Mouse (Mus musculus): Measurements from ENCODE around the gene Cyct. TPM values are rescaled to one million over a fixed set of nuclear protein-coding genes. Genes with fewer than 3 reads are reported as not detected.

Gene Cyct
- total RNA-seq (2015; ENCODE audit: low replicate concordance): not detected in 2 replicates
- total RNA-seq (2017; ENCODE audit: low replicate concordance): not detected in 2 replicates

GRCm38 (mm10) chr2:76360226-76360625, at the start of gene Cyct:
Gene Cyct, minus strand, starts transcription at chr2:76360450.
- ATAC-seq (replicated peaks; ENCODE audit: low FRiP score, poor library complexity, severe bottlenecking): no peak

- ATAC-seq (replicated peaks; ENCODE audit: low FRiP score, poor library complexity, severe bottlenecking): no peak
Measured at GRCm38 (mm10) chr2:76409986-76410385, 49.7 kb upstream of the Cyct start.

- ATAC-seq (replicated peaks; ENCODE audit: low FRiP score, poor library complexity, severe bottlenecking): no peak
Measured at GRCm38 (mm10) chr2:76409526-76409925, 49.3 kb upstream of the Cyct start.

GRCm38 (mm10) chr2:76406937-76407441, 46.7 kb upstream of the Cyct start:
- no peak for ATAC-seq (replicated peaks; ENCODE audit: low FRiP score, poor library complexity, severe bottlenecking)

GRCm38 (mm10) chr2:76406151-76406936, 46.1 kb upstream of the Cyct start, which contains the start of gene Osbpl6:
Gene Osbpl6, plus strand, starts transcription at chr2:76406508.
- no peak for ATAC-seq (replicated peaks; ENCODE audit: low FRiP score, poor library complexity, severe bottlenecking)

GRCm38 (mm10) chr2:76405596-76406150, 45.4 kb upstream of the Cyct start:
- ATAC-seq (replicated peaks; ENCODE audit: low FRiP score, poor library complexity, severe bottlenecking): no peak

GRCm38 (mm10) chr2:76400178-76400577, 39.9 kb upstream of the Cyct start:
- ATAC-seq (replicated peaks; ENCODE audit: low FRiP score, poor library complexity, severe bottlenecking): no peak

GRCm38 (mm10) chr2:76386531-76386930, 26.3 kb upstream of the Cyct start:
- ATAC-seq (replicated peaks; ENCODE audit: low FRiP score, poor library complexity, severe bottlenecking): no peak

- no peak for ATAC-seq (replicated peaks; ENCODE audit: low FRiP score, poor library complexity, severe bottlenecking)
Measured at GRCm38 (mm10) chr2:76378646-76379045, 18.4 kb upstream of the Cyct start.

GRCm38 (mm10) chr2:76374544-76375206, 14.4 kb upstream of the Cyct start:
- no peak for ATAC-seq (replicated peaks; ENCODE audit: low FRiP score, poor library complexity, severe bottlenecking)

- no peak for ATAC-seq (replicated peaks; ENCODE audit: low FRiP score, poor library complexity, severe bottlenecking)
Measured at GRCm38 (mm10) chr2:76372244-76372643, 12.0 kb upstream of the Cyct start.

GRCm38 (mm10) chr2:76370656-76370922, 10.3 kb upstream of the Cyct start:
- ATAC-seq (replicated peaks; ENCODE audit: low FRiP score, poor library complexity, severe bottlenecking): peak; percentile 46

- ATAC-seq (replicated peaks; ENCODE audit: low FRiP score, poor library complexity, severe bottlenecking): peak; percentile 89
Measured at GRCm38 (mm10) chr2:76369821-76370655, 9.8 kb upstream of the Cyct start, which contains the start of gene Rbm45. Gene Rbm45, plus strand, starts transcription at chr2:76369984.

GRCm38 (mm10) chr2:76368861-76369660, 8.8 kb upstream of the Cyct start:
- no peak for ATAC-seq (replicated peaks; ENCODE audit: low FRiP score, poor library complexity, severe bottlenecking)

GRCm38 (mm10) chr2:76367188-76367922, 7.1 kb upstream of the Cyct start:
- no peak for ATAC-seq (replicated peaks; ENCODE audit: low FRiP score, poor library complexity, severe bottlenecking)

- no peak for ATAC-seq (replicated peaks; ENCODE audit: low FRiP score, poor library complexity, severe bottlenecking)
Measured at GRCm38 (mm10) chr2:76365811-76366210, 5.6 kb upstream of the Cyct start.

- no peak for ATAC-seq (replicated peaks; ENCODE audit: low FRiP score, poor library complexity, severe bottlenecking)
Measured at GRCm38 (mm10) chr2:76362111-76362510, 1.9 kb upstream of the Cyct start.

GRCm38 (mm10) chr2:76347839-76348238, 12.4 kb downstream of the Cyct start:
- ATAC-seq (replicated peaks; ENCODE audit: low FRiP score, poor library complexity, severe bottlenecking): no peak
